Mouse (Mus musculus) frontal cortex, postnatal 14 days (tissue): ENCODE measurements around the gene Mrvi1.

Source experiments
- DNase-seq, 2 experiments: peaks; one replicate each; pipeline ENCODE4 v3.0.0; 2022; ENCODE audit warnings: low spot score in 2 of 2

The Mrvi1 gene

GRCm38 (mm10) chr7:110893943-110894610 lies 88.2 kb downstream of the Mrvi1 start:
- no peak for DNase-seq

DNA sequence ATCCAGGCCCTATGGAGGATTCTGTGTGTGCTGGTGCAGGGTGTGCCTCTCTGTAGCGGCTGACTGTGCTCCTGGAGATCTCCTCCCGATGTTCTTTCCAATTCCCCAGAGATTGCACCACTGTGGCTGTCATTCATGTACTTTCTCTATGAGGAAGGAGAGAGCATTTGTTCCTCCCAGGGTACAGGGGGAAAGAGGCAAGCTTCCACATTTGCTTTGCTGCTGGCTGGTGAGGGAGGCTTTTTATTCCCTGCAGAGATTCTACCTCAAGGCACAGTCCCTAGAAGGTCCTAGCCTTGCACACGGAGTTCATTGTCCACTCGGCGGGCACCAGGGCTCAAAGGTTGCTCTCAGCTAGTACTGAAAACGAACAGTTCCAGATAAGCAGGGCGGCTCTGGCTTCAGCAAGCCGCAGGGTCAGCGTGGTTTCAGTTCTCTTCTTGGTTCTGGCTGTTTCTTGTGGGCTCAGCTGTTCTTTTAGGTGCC lies 90.7 kb downstream of the Mrvi1 start:
- DNase-seq = no peak

DNA sequence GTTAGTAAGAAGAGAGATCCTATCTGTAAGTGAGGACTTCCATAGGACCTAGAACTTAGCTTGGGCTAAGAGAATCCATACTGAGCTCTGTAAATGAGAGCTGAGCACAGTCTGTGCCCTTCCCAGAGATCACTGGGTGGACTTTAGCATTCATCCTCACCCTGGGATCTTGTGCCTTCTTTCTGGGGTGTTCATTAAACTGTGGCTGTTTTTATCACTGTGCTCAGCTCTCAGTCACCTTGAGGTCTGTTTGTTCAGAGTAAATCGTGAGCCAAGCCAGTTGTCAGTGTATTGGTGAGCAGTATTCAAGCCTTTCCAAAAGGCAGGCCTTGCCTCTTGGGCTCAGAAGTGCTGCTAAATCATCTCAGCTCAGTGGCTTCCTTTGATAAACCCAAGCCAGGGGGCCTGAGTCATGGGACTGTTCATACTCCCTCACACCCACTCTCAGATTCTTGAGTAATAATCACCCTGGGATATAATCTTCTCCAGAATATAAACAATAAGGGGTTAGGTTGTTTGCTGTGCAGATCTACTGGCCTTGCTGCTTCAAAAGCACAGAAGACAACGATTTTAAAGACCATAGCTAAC lies 100.4 kb downstream of the Mrvi1 start:
- DNase-seq = no peak

GRCm38 (mm10) chr7:110878028-110878427 lies 104.2 kb downstream of the Mrvi1 start:
- DNase-seq = no peak

DNA sequence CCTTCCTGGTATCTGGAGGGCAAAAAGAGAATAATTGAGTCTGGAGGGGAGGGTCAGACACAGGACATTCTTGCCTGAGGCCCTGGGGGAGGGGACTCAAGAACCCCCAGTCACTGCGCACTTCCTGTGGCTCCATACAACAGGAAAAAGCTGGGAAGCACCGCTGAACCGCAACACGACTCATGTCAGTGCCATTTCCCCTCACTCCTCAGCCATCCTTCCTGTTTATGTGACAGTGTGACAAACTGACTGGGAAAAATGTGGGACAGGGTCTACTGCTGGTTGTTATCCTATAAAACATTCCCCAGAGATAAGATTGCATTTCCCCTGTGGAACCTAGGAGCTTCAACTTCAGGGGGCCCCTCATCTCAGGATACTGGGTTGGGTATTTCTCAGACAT lies 105.3 kb downstream of the Mrvi1 start:
- DNase-seq = no peak

DNA sequence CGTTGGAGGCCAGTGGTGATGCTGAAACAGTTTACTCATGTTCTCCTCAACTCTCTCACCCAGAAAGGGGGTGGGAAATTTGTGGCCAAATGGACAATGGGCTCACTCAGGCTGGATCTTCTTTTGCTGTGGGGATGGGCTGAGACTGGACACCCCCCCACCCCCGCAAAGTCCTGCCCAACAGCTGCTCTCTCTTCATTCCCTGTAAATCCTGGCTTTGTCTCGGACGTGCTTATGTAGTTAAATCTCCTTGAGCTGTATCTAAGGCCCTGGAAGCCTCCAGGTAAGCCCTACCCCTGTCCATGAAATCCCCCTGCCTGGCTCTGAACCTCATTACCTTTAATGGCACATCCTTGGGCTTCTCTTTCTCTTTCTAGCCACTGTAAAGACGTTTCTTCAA lies 113.5 kb downstream of the Mrvi1 start:
- DNase-seq = no peak

DNA sequence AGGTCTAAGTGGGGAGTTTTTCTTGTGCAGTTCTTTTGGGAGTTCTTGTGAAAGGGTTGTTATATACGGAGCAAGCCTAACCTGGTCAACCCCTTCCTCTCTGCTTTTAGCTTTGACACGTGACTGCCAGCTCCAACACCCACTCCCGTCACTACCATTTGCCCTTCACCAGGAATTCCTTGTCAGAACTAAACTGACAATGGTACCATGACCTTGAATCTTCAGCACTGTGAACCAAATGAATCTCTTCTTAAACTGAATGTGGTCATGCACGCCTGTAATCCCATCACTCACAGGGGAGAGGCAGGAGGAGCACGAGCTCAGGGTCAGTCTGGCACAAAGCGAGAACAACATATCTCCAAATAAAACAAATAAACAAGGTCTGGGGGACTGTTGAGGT lies 115.1 kb downstream of the Mrvi1 start:
- DNase-seq = no peak

DNA sequence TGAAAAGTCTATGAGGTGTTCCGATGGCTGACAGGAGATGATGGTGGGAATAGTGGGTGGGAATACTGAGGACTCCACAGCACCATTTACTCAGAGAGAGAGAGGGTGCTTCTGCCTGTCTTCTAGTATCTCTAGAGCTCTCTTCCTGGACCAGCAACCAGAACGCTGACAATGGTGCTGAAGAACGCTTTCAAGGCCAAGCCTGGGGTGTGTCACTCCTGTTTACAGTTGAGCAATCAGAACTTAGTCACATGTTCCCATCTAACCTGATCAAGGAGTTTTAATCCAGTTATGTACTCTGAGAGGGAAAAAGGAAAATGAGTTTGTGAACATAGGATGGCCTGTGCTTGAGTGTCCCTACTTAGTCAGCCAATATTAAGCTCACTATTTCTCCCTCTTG lies 116.2 kb downstream of the Mrvi1 start:
- no peak for DNase-seq

- DNase-seq = no peak
Measured at GRCm38 (mm10) chr7:110865570-110865969, 116.7 kb downstream of the Mrvi1 start.

DNA sequence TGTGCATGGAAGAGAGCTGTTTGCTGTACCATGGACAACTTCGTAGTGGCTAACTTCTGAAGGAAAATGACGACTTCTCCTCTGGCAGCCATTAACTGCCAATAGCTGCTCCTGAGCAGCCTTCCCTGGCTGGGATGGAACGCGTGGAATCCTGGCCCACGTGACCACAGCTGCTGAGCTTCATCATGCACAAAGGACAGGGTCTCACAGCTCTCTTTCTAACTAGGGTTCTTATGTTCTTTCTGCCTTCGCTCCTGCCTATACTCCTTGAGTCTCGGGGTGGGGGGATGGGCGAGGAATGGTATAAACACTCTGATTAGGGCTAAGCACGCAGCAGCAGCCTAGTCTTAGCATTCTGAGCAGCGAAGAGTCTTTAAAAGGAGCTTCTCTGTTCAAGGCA lies 117.2 kb downstream of the Mrvi1 start:
- DNase-seq = no peak

DNA sequence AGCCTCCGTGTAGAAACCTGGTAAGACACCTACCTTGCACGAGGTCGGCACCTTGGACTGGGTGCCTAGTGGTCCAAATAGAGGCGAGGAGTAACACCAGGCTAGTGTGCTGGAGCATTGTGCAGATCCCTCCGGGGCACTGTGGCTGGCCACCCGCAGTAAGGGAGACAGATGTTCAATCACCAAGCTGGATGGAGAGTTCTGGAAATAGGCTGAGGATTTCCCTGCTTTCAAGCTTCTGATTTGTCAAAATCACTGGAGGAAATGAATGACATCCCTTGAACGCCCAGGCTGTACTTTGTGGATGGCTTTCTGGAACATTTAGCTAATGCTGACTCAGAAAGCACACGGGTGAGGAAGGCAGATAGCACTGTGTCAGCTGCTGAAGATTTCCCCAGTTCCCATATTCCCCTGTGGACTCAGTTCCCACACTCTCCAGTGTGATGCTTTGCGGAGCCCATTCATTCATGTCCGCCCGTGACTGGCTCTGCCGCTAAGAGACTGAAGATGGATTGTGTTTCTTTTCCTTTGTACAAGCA lies 119.4 kb downstream of the Mrvi1 start, which contains the start of gene Lyve1:
Gene Lyve1 (minus strand): TSS at position 489 of the 539 bp plus-strand sequence.
- no peak for DNase-seq

DNA sequence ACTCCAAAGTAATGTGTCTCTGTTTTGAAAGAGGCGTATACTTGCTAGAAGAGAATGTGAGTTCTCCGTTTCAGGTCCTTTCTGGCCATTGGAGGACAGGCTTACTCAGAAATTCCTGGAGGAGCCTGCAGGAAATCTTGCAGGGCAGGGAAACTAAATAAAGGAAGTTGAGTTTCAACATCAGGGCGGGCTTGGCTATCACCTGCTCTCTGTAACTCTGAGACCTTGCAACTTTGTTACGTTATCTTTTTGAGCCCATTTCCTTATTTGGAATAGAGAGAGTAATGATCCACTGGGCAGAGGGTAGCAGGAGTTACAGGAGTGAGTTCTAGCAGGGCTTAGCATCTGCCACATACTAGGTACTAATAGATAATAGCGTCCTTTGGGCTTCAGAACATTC lies 122.1 kb downstream of the Mrvi1 start:
- DNase-seq = no peak

GRCm38 (mm10) chr7:110855604-110856003 lies 126.7 kb downstream of the Mrvi1 start:
- DNase-seq = no peak

GRCm38 (mm10) chr7:110854927-110855546 lies 127.2 kb downstream of the Mrvi1 start:
- no peak for DNase-seq

DNA sequence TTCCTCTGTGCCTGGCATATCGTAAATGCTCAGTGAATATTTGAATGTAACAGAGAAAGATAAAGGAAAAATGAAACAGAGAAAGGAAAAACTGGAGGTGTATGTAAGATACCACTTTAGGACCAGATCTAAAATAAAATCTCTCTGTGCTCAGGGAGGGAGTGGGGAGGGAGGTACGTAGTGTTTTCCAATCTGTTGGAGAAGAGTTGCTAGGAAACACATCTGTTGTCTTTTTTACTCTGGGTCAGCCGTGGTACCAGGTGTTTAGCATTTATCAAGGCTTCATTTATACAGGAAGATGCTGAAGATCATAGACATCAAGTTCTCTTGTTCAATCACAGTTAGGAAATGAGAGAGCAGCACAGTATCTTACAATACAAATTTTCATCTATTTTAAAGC lies 127.7 kb downstream of the Mrvi1 start:
- DNase-seq = no peak

GRCm38 (mm10) chr7:110853611-110854010 lies 128.7 kb downstream of the Mrvi1 start:
- no peak for DNase-seq

DNA sequence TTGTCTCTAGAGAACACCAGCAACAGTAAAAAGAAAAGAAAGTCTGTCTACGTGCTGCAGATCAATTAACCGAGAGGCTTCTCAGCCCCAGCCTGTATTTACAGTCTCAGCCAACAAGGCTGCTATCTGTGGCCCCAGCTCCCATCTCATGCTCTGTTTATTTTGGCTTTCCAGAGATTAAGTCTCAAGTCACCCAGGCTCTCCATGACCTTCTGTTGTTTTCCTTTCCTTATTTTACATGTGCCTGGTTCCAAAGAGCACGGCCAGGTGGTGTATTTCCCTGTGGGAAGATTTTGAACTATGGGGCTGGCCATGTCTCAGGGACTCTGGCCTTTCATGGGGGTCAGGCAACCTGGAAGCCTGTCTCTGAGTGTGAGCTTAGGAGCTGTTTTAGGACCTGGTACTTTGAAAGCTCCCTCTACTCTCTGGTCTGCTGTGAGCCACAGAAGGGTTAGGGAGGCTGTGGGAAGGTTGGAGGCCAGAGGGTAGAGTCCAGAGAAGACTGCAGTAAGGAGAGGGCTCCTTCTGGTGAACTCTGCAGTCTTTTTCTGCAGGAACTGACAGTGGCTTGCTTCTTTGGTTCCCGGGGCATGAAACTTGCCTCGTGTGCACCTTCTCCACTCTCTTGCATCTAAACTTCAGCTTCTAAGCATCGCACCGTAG lies 130.6 kb downstream of the Mrvi1 start:
- no peak for DNase-seq

DNA sequence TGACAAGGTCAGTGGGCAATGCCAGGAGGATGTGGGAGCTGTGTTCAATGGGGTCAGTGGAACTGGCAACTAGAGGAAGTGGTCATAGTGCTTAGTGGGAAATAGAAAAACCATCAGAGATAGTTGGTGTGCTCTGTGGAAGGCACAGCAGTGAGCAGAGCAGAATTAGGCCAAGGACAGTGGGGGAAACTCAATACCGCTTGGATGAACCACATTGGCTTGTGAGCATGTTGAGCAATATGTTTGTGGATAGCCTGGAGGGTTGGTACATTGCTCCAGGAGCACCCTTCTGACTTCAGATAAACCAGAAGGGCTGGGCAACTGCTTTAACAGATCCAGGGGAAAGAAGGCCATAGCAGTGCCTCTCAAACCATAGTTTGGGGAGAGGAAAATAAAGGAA lies 133.9 kb downstream of the Mrvi1 start:
- DNase-seq = no peak

- no peak for DNase-seq
Measured at GRCm38 (mm10) chr7:110847321-110847720, 134.9 kb downstream of the Mrvi1 start.

DNA sequence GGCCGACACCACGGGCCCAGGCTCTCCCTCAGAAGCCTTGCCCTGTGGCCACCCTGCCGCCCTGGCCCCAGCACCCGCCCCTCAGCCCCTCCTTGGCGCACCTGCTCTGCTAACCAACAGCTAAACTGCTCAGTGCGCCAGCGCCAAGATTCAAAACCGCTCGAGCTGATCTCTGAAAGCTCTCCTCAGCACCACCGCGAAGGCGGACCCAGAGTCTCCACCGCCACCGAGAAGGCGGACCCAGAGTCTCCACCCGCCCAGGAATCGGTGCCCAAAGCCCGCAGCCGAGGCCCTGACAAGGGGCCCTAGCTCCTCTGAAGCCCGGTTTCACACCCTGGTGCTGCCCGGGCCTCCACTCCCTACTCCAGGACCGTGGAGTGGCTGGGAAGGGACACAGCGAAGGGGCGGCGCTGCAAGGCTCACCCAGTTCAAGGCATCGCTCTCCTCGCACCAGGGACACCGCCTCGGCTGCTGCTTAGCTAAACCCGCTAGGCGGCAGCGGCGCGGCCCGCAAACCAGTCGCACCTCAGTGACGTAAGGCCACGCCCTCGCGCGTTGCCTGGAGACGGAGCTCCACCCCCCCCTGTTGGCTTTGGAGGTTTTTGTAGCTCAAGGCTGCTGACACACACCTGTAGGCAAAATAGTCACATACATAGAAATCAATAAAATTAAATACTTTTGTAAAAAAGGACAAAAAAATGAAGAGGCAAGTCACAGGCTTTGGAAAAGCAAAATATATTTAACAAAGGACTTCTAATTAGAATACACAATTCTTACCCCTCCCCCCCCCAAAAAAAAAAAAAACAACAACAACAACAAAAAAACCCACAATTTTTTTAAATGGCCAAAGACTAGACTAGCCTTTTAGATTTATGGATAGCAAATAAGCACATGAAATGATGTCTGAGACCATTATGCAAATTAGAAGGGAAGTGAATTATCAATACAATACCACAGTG lies 138.1 kb downstream of the Mrvi1 start, which contains the start of gene Rnf141:
Gene Rnf141 (minus strand): TSS at position 542 of the 959 bp plus-strand sequence.
- DNase-seq = peak; percentile 83 to 85

DNA sequence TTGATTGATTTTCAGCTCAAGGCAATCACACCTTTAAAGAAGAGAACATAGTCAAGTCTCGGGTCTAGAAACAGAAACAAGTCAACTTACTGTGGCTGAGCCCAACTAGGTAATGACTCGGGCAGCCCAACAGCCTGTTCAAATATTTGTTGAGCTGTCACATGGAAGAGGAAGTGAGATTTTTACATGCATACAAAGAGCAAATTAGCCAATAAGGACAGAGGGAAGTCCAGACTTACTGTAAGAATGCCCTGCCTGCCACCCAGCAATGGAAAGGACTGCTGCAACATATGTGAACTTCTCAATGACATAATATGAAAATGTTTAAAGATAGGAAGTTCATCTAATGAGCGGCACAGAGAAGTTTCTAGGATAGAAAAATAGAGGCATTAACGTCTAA lies 141.9 kb downstream of the Mrvi1 start:
- DNase-seq = no peak
